Mouse (Mus musculus): ENCODE data around the gene Tatdn2.

GRCm38 (mm10) chr6:113675234-113675633 is 21.6 kb upstream of the Tatdn2 start:
- no peak for TF ChIP-seq CTCF (IDR thresholded peaks at IDR 0.05; ENCODE audit: borderline replicate concordance, insufficient read depth, low read depth, low read length)
- TF ChIP-seq POLR2A (IDR thresholded peaks at IDR 0.05; ENCODE audit: borderline replicate concordance, insufficient read depth, low read length): no peak
